Mouse (Mus musculus): ENCODE results near the gene Flrt1. TPM values are rescaled to one million over a fixed set of nuclear protein-coding genes. Genes with fewer than 3 reads are reported as not detected.

Flrt1 gene
- polyA plus RNA-seq, 1 experiment from 2014 or later: 3.6 TPM

DNA sequence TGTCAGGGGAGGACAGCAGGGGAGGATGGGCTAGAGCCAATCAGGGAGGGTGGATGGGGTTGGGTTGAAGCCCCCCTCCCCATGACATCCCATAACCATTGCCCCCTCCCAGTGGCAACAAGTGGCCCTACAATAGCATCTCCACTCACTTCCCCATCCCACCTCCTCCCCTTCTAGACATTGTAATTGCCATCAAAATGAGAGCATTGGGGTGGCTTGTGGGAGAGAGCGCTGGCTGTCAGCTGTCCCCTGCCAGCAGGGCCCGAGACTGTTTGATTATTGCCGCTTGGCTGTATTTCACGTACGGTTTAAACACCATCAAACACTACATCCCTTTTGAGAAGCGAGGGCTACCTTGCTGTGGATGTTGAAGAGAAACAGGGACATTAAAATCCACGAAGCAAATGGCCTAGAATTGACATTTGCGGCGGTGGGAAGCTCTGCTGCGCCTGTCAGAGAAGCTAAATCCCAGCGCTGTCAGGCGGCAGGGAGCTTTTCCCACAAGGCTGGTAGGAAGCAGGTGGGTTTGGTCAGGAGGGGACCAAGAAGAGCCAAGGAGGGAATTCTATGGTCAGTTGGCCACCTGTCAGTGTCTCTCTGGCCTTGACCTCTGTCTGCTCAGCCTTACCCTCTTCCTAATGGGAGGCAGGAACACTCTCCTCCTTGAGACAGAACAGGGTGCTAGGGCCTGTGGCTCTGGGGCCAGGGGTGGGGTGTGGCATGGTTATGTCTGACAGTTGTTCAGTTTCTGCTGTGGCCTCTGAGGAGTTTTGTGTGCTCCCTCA is 31.3 kb downstream of the Flrt1 start:
- Histone ChIP-seq H3K9ac (ENCODE audit: low read length) (no peak overlapping the region), H3K36me3 (ENCODE audit: control insufficient read depth, insufficient read depth, low read length) (no peaks in the 10 kb centered on the region), H3K27me3 (replicated peaks; ENCODE audit: control insufficient read depth, insufficient read depth, low read length) (peaks cover 6% of the 10 kb centered on the region), H3K9me3 (ENCODE audit: control insufficient read depth, low read length) (no peaks in the 10 kb centered on the region), H3K27ac (ENCODE audit: low read depth) (no peak overlapping the region), H3K4me2 (ENCODE audit: low read length) (no peak overlapping the region), H3K4me1 (replicated peaks; ENCODE audit: control insufficient read depth, insufficient read depth, low read length) (peaks cover 15% of the 10 kb centered on the region), H3K4me3 (ENCODE audit: low read depth, low read length) (no peak overlapping the region)
- DNase-seq (ENCODE audit: low spot score) (no peak), ATAC-seq (replicated peaks; ENCODE audit: low FRiP score, low TSS enrichment, low read depth) (no peak)
- WGBS: 48% methylated on average over 12 of the region's 12 CpGs

DNA sequence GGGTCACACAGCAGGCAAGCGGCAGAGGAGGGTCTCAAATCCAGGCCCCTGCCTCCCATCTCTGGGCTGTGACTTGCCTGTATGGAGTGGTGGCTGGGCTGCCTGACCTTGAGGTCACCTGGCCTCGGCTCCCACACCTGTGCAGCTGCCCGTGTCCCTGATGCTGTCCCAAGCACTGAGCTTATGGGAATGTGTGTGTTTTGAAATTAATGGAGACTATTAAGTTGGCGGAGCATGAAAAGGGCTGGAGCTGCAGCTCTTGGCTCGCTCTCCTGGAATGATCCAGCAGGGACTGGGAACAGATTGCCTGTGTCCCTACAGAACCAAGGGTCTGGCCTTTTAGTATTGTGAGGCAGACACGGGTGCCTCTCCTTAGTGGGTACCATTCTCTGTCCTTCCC is 33.3 kb downstream of the Flrt1 start:
- Histone ChIP-seq H3K9ac (ENCODE audit: low read length) (no peak overlapping the region), H3K27me3 (replicated peaks; ENCODE audit: control insufficient read depth, insufficient read depth, low read length) (peaks cover 20% of the 10 kb centered on the region), H3K4me2 (ENCODE audit: low read length) (no peak overlapping the region), H3K4me3 (ENCODE audit: low read depth, low read length) (no peak overlapping the region), H3K36me3 (ENCODE audit: control insufficient read depth, insufficient read depth, low read length) (no peaks in the 10 kb centered on the region), H3K9me3 (ENCODE audit: control insufficient read depth, low read length) (no peaks in the 10 kb centered on the region), H3K4me1 (replicated peaks; ENCODE audit: control insufficient read depth, insufficient read depth, low read length) (peaks cover 24% of the 10 kb centered on the region), H3K27ac (ENCODE audit: low read depth) (no peak overlapping the region)
- no peak for DNase-seq (ENCODE audit: low spot score)
- 68% methylated on average over 6 of the region's 6 CpGs for WGBS
- ATAC-seq (replicated peaks; ENCODE audit: low FRiP score, low TSS enrichment, low read depth): no peak

DNA sequence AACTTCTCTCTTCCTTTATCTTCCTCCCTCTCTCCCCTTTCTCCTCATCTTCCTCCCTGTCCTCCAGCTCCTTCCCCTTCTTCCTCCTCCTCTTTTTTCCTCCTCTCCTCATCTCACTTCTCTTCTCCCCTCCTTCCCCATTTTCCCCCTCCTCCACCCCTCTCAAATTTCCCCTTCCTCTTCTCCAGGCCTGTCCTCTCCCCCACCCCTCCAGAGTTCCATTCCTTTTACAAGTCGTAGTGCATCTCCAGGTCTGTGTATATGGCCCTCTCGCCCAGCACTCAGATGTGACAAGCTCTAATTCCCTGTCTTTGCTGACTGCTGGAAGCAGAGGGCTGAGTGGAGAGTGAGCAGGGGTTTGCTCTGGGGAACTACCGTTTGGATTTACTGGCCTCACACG is 34.8 kb downstream of the Flrt1 start:
- peak overlapping the region; percentile 40 for H3K4me2 ChIP-seq (ENCODE audit: low read length)
- DNase-seq (ENCODE audit: low spot score): no peak
- H3K27me3 ChIP-seq (replicated peaks; ENCODE audit: control insufficient read depth, insufficient read depth, low read length): peaks cover 21% of the 10 kb centered on the region
- H3K9me3 ChIP-seq (ENCODE audit: control insufficient read depth, low read length): no peaks in the 10 kb centered on the region
- ATAC-seq (replicated peaks; ENCODE audit: low FRiP score, low TSS enrichment, low read depth): no peak
- H3K9ac ChIP-seq (ENCODE audit: low read length): no peak overlapping the region
- no peaks in the 10 kb centered on the region for H3K36me3 ChIP-seq (ENCODE audit: control insufficient read depth, insufficient read depth, low read length)
- H3K27ac ChIP-seq (ENCODE audit: low read depth): no peak overlapping the region
- no peak overlapping the region for H3K4me3 ChIP-seq (ENCODE audit: low read depth, low read length)
- H3K4me1 ChIP-seq (replicated peaks; ENCODE audit: control insufficient read depth, insufficient read depth, low read length): peaks cover 37% of the 10 kb centered on the region
- 16% methylated on average over 4 of the region's 4 CpGs for WGBS

DNA sequence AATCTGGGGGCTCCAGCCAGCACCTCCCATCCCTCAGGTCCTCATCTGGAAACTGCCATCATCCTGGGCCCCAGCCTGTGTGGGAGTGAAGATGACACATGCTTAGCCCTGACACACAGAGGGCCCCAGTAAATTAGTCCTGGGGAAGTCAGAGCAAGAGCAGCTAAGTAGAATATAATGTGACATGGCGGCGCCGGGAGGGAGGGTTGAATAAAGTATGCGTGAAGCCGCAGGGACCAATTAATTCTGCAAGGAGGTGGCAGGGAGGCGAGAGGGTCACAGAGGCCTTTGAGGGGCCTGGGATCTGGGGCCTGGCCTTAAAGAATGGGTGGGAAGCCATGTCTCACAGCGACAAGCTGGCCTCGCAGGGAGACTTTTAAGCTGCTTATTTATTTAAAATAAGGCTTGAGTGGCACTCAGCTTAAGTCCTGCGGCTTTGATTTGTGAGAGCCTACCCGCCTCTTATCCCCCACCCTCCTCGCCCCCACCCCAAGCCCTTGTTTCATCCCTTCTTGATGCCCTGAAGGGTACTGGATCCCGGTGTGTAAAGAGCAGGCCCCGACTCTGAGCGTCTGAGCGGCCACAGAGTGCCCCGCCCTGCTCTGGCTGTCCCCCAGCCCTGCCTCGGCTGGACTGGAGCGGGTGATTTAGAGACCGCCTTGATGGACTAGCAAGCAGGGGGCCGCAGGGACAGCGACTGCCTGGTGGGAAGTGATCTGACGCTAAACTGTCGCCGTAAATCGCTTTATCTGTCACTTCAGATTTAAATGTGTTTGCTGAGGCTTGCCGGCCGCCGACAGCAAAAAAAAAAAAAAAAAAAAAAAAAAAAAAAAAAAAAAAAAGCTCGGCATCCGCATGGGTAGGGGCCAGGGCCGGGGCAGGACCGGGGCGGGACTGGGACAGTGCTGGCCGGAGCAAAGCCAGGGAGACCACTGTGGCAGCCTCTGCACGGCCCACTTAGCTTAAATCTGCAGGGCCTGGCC is 35.5 kb downstream of the Flrt1 start:
- H3K9ac ChIP-seq (ENCODE audit: low read length): no peak overlapping the region
- ATAC-seq (replicated peaks; ENCODE audit: low FRiP score, low TSS enrichment, low read depth) (no peak), DNase-seq (ENCODE audit: low spot score) (no peak)

DNA sequence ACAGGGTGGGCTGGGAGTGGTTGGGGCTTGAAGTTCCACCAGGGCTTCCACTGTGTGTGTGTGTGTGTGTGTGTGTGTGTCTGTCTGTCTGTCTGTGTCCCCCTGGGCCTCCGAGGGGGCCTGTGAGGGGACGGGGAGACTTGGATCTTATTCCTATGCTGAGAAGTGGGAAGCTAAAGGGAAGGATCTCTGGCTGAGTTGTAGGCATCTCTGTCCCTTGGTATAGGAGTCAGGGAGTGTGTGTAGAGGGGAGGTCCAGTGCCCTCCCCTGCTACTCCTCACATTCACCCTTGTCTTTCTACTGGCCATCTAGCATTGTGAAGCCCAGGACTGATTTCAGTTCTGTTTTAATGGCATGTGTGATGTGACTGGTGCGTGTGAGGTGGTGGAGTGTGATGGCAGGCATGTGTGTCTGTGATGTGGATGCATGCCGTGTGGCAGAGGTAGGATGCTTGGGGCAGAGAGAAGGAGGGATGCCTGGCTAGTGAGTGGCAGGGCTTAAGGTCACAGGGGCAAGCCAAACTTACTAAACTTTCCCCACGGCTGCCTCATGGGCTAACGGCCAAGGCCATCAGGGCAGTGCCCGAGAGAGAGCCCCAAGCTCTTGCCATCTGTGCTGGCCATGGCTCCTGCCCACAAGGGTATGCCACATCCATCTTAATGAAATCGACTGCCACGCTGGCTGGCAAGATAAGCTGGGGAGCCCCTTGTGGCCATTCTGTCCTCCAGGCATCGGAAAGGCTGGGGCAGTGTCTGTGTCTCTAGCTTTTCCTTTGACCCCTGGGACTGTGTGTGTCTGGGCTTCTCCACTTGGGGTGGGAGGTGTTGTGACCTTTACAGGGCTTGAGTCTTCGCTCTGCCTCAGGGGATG is 36.6 kb downstream of the Flrt1 start:
- Histone ChIP-seq H3K27ac (ENCODE audit: low read depth) (no peak overlapping the region), H3K4me3 (ENCODE audit: low read depth, low read length) (no peak overlapping the region), H3K9me3 (ENCODE audit: control insufficient read depth, low read length) (no peaks in the 10 kb centered on the region), H3K4me1 (replicated peaks; ENCODE audit: control insufficient read depth, insufficient read depth, low read length) (peaks cover 37% of the 10 kb centered on the region), H3K9ac (ENCODE audit: low read length) (no peak overlapping the region), H3K36me3 (ENCODE audit: control insufficient read depth, insufficient read depth, low read length) (no peaks in the 10 kb centered on the region), H3K4me2 (ENCODE audit: low read length) (no peak overlapping the region), H3K27me3 (replicated peaks; ENCODE audit: control insufficient read depth, insufficient read depth, low read length) (peaks cover 21% of the 10 kb centered on the region)
- ATAC-seq (replicated peaks; ENCODE audit: low FRiP score, low TSS enrichment, low read depth) (no peak), DNase-seq (ENCODE audit: low spot score) (no peak)
- WGBS: 57% methylated on average over 11 of the region's 11 CpGs

More for the DNA sequence above, 35.5 kb downstream of the Flrt1 start:
- H3K36me3 ChIP-seq (ENCODE audit: control insufficient read depth, insufficient read depth, low read length): no peaks in the 10 kb centered on the region
- H3K27me3 ChIP-seq (replicated peaks; ENCODE audit: control insufficient read depth, insufficient read depth, low read length): peaks cover 21% of the 10 kb centered on the region
- no peak overlapping the region for H3K4me3 ChIP-seq (ENCODE audit: low read depth, low read length)
- H3K4me2 ChIP-seq (ENCODE audit: low read length): peak overlapping the region; percentile 40
- 11% methylated on average over 33 of the region's 35 CpGs for WGBS
- peaks cover 37% of the 10 kb centered on the region for H3K4me1 ChIP-seq (replicated peaks; ENCODE audit: control insufficient read depth, insufficient read depth, low read length)
- H3K27ac ChIP-seq (ENCODE audit: low read depth): no peak overlapping the region
- H3K9me3 ChIP-seq (ENCODE audit: control insufficient read depth, low read length): no peaks in the 10 kb centered on the region

DNA sequence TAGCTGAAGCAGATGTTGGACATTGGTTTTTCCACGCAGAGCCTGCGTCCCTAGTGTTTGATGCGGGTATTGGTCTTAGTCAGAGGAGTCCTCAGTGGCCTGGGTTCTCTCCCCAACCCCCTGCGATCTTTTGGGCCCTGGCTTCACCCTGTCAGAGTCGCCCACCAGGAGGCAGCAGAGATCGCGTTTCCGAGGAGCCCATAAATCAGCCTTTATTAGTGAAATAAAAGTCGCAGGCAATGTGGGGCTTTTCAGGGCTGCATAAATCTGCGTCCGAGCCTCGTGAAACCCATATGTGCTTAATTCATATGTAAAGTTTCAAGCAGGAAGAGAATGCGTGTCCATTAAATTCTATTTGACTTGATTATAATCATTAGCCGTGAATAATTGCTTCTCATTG is 37.4 kb downstream of the Flrt1 start:
- WGBS: 4% methylated on average over 14 of the region's 14 CpGs
- Histone ChIP-seq H3K9ac (ENCODE audit: low read length) (no peak overlapping the region), H3K36me3 (ENCODE audit: control insufficient read depth, insufficient read depth, low read length) (no peaks in the 10 kb centered on the region), H3K4me1 (replicated peaks; ENCODE audit: control insufficient read depth, insufficient read depth, low read length) (peaks cover 37% of the 10 kb centered on the region), H3K27me3 (replicated peaks; ENCODE audit: control insufficient read depth, insufficient read depth, low read length) (peaks cover 21% of the 10 kb centered on the region), H3K4me2 (ENCODE audit: low read length) (no peak overlapping the region), H3K4me3 (ENCODE audit: low read depth, low read length) (no peak overlapping the region), H3K9me3 (ENCODE audit: control insufficient read depth, low read length) (no peaks in the 10 kb centered on the region), H3K27ac (ENCODE audit: low read depth) (no peak overlapping the region)
- peak; percentile 96 for DNase-seq (ENCODE audit: low spot score)
- ATAC-seq (replicated peaks; ENCODE audit: low FRiP score, low TSS enrichment, low read depth): no peak; the same call in 1 of the 2 replicates

DNA sequence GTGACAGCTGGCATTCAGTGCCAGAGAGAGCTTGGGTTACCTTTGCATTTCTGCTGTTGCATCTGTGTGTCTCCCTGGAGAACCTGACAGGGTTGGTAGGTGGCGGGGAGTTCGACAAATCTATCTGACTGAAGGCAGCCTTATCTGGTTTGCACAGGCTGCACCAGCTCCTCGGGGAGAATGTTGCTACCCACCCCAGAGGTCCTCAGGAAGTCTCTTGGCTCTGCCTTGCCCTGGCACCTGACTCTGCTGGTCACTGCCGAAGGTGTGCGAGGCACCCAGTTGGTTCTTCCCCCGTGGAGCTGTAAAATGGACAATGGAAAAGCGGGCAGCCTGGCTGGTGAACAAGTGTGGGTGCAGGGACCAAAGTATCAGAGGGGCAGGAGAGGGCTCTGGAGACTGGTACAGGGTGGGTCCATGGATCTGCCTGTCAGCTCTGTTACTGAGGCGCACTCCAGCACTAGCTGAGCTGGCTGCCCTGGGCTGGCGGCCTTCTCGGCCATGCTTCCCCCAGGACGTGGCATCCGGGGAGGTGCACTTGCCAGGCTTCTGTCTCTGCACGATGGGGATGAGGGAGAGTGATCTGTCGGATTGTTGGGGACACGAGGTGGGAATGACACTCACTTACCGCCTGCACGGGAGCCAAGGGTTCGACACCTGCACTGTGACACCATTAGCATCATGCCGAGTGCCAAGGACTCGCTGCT is 38.0 kb downstream of the Flrt1 start:
- H3K9ac ChIP-seq (ENCODE audit: low read length): no peak overlapping the region
- 44% methylated on average over 20 of the region's 20 CpGs for WGBS
- H3K9me3 ChIP-seq (ENCODE audit: control insufficient read depth, low read length): no peaks in the 10 kb centered on the region
- DNase-seq (ENCODE audit: low spot score) (no peak), ATAC-seq (replicated peaks; ENCODE audit: low FRiP score, low TSS enrichment, low read depth) (no peak)
- no peak overlapping the region for H3K4me2 ChIP-seq (ENCODE audit: low read length)
- H3K27ac ChIP-seq (ENCODE audit: low read depth): no peak overlapping the region
- H3K27me3 ChIP-seq (replicated peaks; ENCODE audit: control insufficient read depth, insufficient read depth, low read length): peaks cover 21% of the 10 kb centered on the region
- peaks cover 37% of the 10 kb centered on the region for H3K4me1 ChIP-seq (replicated peaks; ENCODE audit: control insufficient read depth, insufficient read depth, low read length)
- H3K4me3 ChIP-seq (ENCODE audit: low read depth, low read length): no peak overlapping the region
- H3K36me3 ChIP-seq (ENCODE audit: control insufficient read depth, insufficient read depth, low read length): no peaks in the 10 kb centered on the region

Measured in intestine, embryonic 14.5 days (tissue).